Mouse (Mus musculus) right cerebral cortex, postnatal 14 days (tissue): ENCODE measurements around the gene N4bp1.

Experiments
- DNase-seq: peaks from one replicate; pipeline ENCODE4 v3.0.0; 2022

Gene N4bp1

GRCm38 (mm10) chr8:86820186-86820755, 64.8 kb downstream of the N4bp1 start:
- DNase-seq, result no peak

- DNase-seq, result no peak
Observed at GRCm38 (mm10) chr8:86819426-86819825, 65.6 kb downstream of the N4bp1 start.

GRCm38 (mm10) chr8:86808990-86809960, 75.8 kb downstream of the N4bp1 start:
- no peak for DNase-seq

- no peak for DNase-seq
Observed at GRCm38 (mm10) chr8:86808239-86808638, 76.8 kb downstream of the N4bp1 start.

GRCm38 (mm10) chr8:86801988-86802387, 83.1 kb downstream of the N4bp1 start:
- DNase-seq, result no peak

- DNase-seq, result no peak
Observed at GRCm38 (mm10) chr8:86800966-86801365, 84.1 kb downstream of the N4bp1 start.

- no peak for DNase-seq
Observed at GRCm38 (mm10) chr8:86798141-86798540, 86.9 kb downstream of the N4bp1 start.

GRCm38 (mm10) chr8:86797705-86798104, 87.4 kb downstream of the N4bp1 start:
- DNase-seq, result no peak

GRCm38 (mm10) chr8:86794716-86795115, 90.3 kb downstream of the N4bp1 start:
- DNase-seq, result no peak

GRCm38 (mm10) chr8:86791542-86791941, 93.5 kb downstream of the N4bp1 start:
- no peak for DNase-seq

GRCm38 (mm10) chr8:86789576-86789975, 95.5 kb downstream of the N4bp1 start:
- no peak for DNase-seq

GRCm38 (mm10) chr8:86787891-86788420, 97.1 kb downstream of the N4bp1 start:
- DNase-seq, result no peak

- no peak for DNase-seq
Observed at GRCm38 (mm10) chr8:86786498-86786897, 98.6 kb downstream of the N4bp1 start.

GRCm38 (mm10) chr8:86781094-86781493, 104.0 kb downstream of the N4bp1 start:
- DNase-seq, result no peak

GRCm38 (mm10) chr8:86779207-86779606, 105.9 kb downstream of the N4bp1 start:
- no peak for DNase-seq

GRCm38 (mm10) chr8:86769945-86770715, 114.9 kb downstream of the N4bp1 start:
- DNase-seq, result no peak

GRCm38 (mm10) chr8:86768499-86768898, 116.6 kb downstream of the N4bp1 start:
- peak; percentile 22 for DNase-seq

GRCm38 (mm10) chr8:86766548-86767211, 118.4 kb downstream of the N4bp1 start:
- DNase-seq, result no peak

- DNase-seq, result no peak
Observed at GRCm38 (mm10) chr8:86765669-86766068, 119.4 kb downstream of the N4bp1 start.

- no peak for DNase-seq
Observed at GRCm38 (mm10) chr8:86765155-86765554, 119.9 kb downstream of the N4bp1 start.

- DNase-seq, result no peak
Observed at GRCm38 (mm10) chr8:86762806-86763205, 122.3 kb downstream of the N4bp1 start.

GRCm38 (mm10) chr8:86760746-86761145, 124.3 kb downstream of the N4bp1 start:
- DNase-seq, result no peak

GRCm38 (mm10) chr8:86759090-86759491, 126.0 kb downstream of the N4bp1 start:
- DNase-seq, result no peak
